Mouse (Mus musculus) heart, embryonic 15.5 days (tissue): ENCODE results near the gene Slit3. TPM values are rescaled to one million over a fixed set of nuclear protein-coding genes. Genes with fewer than 3 reads are reported as not detected.

Source experiments
- ATAC-seq: fragments of 200-750 bp; cut with Nextera tagmentation; replicated peaks from 2 replicates; pipeline ENCODE4 v1.8.0; 2017; ENCODE audit warnings: low read depth, moderate TSS enrichment; ENCODE audit not compliant: insufficient number of reproducible peaks, insufficient read depth, low FRiP score
- H3K27ac ChIP-seq: fragments of 300-500 bp; sonication (generic); 2 replicates; pipeline ENCODE4 v1.5.1; 2015; ENCODE audit warnings: mild to moderate bottlenecking, inconsistent platforms
- H3K27me3 ChIP-seq: fragments of 300-500 bp; sonication (generic); 2 replicates; pipeline ENCODE4 v1.6.1; 2015; ENCODE audit warnings: inconsistent platforms
- H3K36me3 ChIP-seq: fragments of 300-500 bp; sonication (generic); 2 replicates; pipeline ENCODE4 v1.6.1; 2015; ENCODE audit warnings: mild to moderate bottlenecking, inconsistent platforms
- H3K4me1 ChIP-seq: fragments of 300-500 bp; sonication (generic); replicated peaks from 2 replicates; pipeline ENCODE4 v1.6.1; 2015; ENCODE audit warnings: inconsistent platforms
- H3K4me2 ChIP-seq: fragments of 300-500 bp; sonication (generic); 2 replicates; pipeline ENCODE4 v1.6.1; 2015; ENCODE audit warnings: inconsistent platforms, mild to moderate bottlenecking, moderate library complexity
- H3K4me3 ChIP-seq: fragments of 300-500 bp; sonication (generic); 2 replicates; pipeline ENCODE4 v1.5.1; 2015; ENCODE audit warnings: mild to moderate bottlenecking, inconsistent platforms
- H3K9ac ChIP-seq: fragments of 300-500 bp; sonication (generic); 2 replicates; pipeline ENCODE4 v1.6.1; 2015; ENCODE audit warnings: mild to moderate bottlenecking, inconsistent platforms
- H3K9me3 ChIP-seq: fragments of 300-500 bp; sonication (generic); replicated peaks from 2 replicates; pipeline ENCODE4 v1.6.1; 2016; ENCODE audit warnings: inconsistent platforms
- WGBS: fragments of 180-500 bp; shearing (Covaris S2); methylation state at CpG from one replicate; pipeline ENCODE4 v1.1.7; 2015; ENCODE audit warnings: mixed read lengths; 5-methylcytosine and 5-hydroxymethylcytosine counted together
- polyA plus RNA-seq: library from polyadenylated mRNA; unstranded; fragments of >200 nt; fragmentation: Nextera tagmentation; extraction: Ambion mirVana; gene quantifications from 2 replicates; pipeline ENCODE4 v1.2.1, GENCODE M21; 2015

The Slit3 gene
- polyA plus RNA-seq, 1 experiment from 2014 or later = 11.3 TPM

DNA sequence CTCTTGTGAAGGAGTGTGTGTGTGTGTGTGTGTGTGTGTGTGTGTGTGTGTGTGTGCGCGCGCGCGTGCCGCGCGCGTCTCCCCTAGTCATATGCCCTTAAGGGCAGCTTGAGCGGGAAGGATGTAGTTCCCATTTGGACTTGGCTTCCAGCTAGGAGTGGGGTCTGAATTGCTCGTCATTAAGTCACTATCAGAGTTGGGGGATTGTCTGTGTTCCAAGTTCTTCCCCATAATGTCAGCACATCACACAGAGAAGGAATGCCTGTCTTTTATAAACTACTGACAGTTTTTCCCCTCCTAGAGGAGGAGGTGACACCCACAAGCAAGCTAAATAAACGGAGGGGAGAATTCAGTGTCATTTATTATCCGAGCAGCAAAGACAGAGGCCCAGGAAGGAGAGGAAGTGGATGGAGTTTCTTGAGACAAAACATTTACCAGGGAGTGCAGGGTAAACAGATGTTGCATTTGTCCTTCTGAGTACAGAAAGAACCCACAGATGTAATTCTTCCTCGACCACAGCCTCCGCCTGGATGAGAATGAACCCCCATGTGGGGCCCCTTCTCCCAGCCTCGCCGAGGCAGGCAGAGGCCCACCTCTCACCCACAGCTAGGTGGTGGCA, 3.6 kb downstream of the Slit3 start:
- Histone ChIP-seq H3K27me3 (peaks cover 31% of the 10 kb centered on the region), H3K27ac (peak overlapping the region; percentile 43; the same call in 1 of the 2 replicates), H3K4me3 (no peak overlapping the region), H3K4me1 (peaks cover 27% of the 10 kb centered on the region), H3K9me3 (no peaks in the 10 kb centered on the region), H3K9ac (no peak overlapping the region), H3K36me3 (no peaks in the 10 kb centered on the region), H3K4me2 (peak overlapping the region; percentile 94; the same call in 1 of the 2 replicates)
- 50% methylated on average over 17 of the region's 17 CpGs for WGBS
- ATAC-seq = no peak

- Histone ChIP-seq H3K9ac (no peak overlapping the region), H3K4me1 (peaks cover 25% of the 10 kb centered on the region), H3K9me3 (no peaks in the 10 kb centered on the region), H3K27ac (0 out of 2 replicates have a peak overlapping the region, but pooled peaks have one; percentile 43), H3K36me3 (no peaks in the 10 kb centered on the region), H3K27me3 (peaks cover 29% of the 10 kb centered on the region), H3K4me3 (no peak overlapping the region), H3K4me2 (no peak overlapping the region)
- WGBS = 42% methylated on average over 10 of the region's 10 CpGs
- ATAC-seq = no peak
These were observed 4.1 kb downstream of the Slit3 start for GRCm38 (mm10) chr11:35125108-35125490.

GRCm38 (mm10) chr11:35131740-35132139, 10.7 kb downstream of the Slit3 start:
- Histone ChIP-seq H3K4me3 (no peak overlapping the region), H3K36me3 (no peaks in the 10 kb centered on the region), H3K4me1 (no peaks in the 10 kb centered on the region), H3K9me3 (no peaks in the 10 kb centered on the region), H3K9ac (no peak overlapping the region), H3K27me3 (no peaks in the 10 kb centered on the region), H3K27ac (no peak overlapping the region), H3K4me2 (no peak overlapping the region)
- no peak for ATAC-seq
- 73% methylated on average over 5 of the region's 5 CpGs for WGBS

- no peak for ATAC-seq
- no peaks in the 10 kb centered on the region for H3K27me3 ChIP-seq
- WGBS = 83% methylated on average over 9 of the region's 9 CpGs
These were observed 15.6 kb downstream of the Slit3 start for GRCm38 (mm10) chr11:35136625-35137024.

GRCm38 (mm10) chr11:35140092-35140491, 19.1 kb downstream of the Slit3 start:
- no peak for ATAC-seq
- Histone ChIP-seq H3K4me1 (peaks cover 4% of the 10 kb centered on the region), H3K9me3 (no peaks in the 10 kb centered on the region), H3K4me2 (no peak overlapping the region), H3K27ac (no peak overlapping the region), H3K4me3 (no peak overlapping the region), H3K27me3 (no peaks in the 10 kb centered on the region), H3K36me3 (no peaks in the 10 kb centered on the region), H3K9ac (no peak overlapping the region)
- 80% methylated on average over 6 of the region's 6 CpGs for WGBS

More at GRCm38 (mm10) chr11:35136625-35137024, 15.6 kb downstream of the Slit3 start:
- Histone ChIP-seq H3K9ac (no peak overlapping the region), H3K9me3 (no peaks in the 10 kb centered on the region), H3K4me3 (no peak overlapping the region), H3K36me3 (no peaks in the 10 kb centered on the region), H3K4me2 (no peak overlapping the region), H3K4me1 (no peaks in the 10 kb centered on the region), H3K27ac (no peak overlapping the region)

DNA sequence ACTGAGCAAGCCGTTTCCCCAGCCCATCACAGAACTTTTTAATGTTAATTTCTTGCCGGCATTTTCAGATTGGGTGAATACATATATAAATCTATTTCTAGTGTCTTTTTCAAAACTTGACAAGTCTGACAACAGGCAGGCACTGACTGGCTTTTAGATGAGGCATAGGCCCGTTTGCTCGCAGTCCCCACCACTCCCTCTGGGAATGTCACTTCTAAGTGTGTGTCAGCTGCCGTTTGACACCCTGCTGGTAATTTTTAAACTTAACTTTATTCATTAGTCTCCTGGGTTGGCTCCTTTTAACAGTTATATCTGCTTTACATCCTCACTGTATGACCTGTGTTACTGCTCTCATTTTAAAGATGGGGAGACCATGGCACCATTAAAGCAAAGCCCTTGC, 21.2 kb downstream of the Slit3 start:
- H3K9ac ChIP-seq = no peak overlapping the region
- no peak overlapping the region for H3K4me3 ChIP-seq
- H3K9me3 ChIP-seq = no peaks in the 10 kb centered on the region
- peaks cover 4% of the 10 kb centered on the region for H3K4me1 ChIP-seq
- no peaks in the 10 kb centered on the region for H3K27me3 ChIP-seq
- 60% methylated on average over 5 of the region's 5 CpGs for WGBS
- no peak for ATAC-seq
- no peaks in the 10 kb centered on the region for H3K36me3 ChIP-seq
- no peak overlapping the region for H3K27ac ChIP-seq
- H3K4me2 ChIP-seq = no peak overlapping the region

DNA sequence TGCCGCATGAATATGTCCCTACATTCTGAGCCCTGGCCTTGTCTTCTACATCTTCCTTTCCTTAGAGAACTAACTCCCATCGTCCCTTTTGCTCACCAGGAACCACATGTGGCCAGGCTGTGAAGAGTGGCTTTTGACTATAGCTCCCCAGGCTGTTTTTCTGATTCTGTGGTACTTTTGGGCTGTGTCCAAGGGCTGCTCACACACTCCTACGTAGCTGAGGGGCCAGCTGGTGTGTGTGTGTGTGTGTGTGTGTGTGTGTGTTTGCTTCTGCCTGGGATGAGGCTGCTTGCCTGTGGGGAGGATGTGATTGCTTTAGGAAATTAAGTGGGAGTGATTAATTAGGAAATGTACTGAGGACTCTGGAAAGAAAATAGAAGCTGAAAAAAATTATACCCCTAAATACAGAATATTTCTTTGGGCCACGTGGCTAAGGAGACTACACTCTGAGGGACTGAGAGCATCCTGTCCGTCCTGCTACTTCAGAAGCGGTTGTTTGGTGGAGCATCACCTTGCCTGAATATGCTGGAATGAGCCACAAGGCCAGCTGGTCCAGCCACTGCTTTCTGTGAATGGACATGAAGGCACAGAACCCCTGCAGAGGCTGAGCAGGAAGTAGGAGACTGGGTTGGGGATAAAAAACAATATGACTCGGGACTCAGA, 21.8 kb downstream of the Slit3 start:
- ATAC-seq = peak; percentile 69; the same call in 1 of the 2 replicates
- Histone ChIP-seq H3K4me2 (no peak overlapping the region), H3K27ac (no peak overlapping the region), H3K4me3 (no peak overlapping the region), H3K4me1 (peaks cover 4% of the 10 kb centered on the region), H3K9me3 (no peaks in the 10 kb centered on the region), H3K9ac (no peak overlapping the region), H3K27me3 (no peaks in the 10 kb centered on the region), H3K36me3 (no peaks in the 10 kb centered on the region)
- WGBS = 64% methylated on average over 7 of the region's 7 CpGs

- WGBS = 89% methylated on average over 11 of the region's 11 CpGs
- Histone ChIP-seq H3K9ac (no peak overlapping the region), H3K36me3 (no peaks in the 10 kb centered on the region), H3K4me2 (no peak overlapping the region), H3K27me3 (no peaks in the 10 kb centered on the region), H3K9me3 (no peaks in the 10 kb centered on the region), H3K27ac (no peak overlapping the region), H3K4me1 (peaks cover 2% of the 10 kb centered on the region), H3K4me3 (no peak overlapping the region)
- ATAC-seq = no peak
These were observed 26.9 kb downstream of the Slit3 start for GRCm38 (mm10) chr11:35147818-35148445.

DNA sequence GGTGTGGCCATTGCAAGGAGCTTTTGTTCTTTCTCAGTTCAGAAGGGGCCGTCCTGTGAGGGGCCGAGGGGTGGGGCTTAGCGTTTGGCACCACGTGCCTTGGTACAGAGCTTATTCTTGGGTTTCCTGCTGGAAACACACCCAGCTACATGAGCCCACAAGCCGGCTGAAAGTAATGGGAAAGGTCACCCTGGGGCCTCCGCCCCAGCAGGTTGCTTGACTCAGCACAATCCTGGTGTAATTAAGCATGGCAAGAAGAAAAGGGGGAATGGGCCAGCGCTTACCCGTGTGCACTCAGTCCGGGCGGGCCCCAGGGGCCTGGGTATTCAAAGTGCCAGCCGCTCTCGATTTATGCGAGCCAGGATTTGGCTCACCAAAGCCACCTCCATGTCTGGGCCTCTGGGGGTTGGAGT, 30.5 kb downstream of the Slit3 start:
- H3K36me3 ChIP-seq = no peaks in the 10 kb centered on the region
- H3K27ac ChIP-seq = no peak overlapping the region
- H3K9ac ChIP-seq = no peak overlapping the region
- no peak overlapping the region for H3K4me3 ChIP-seq
- ATAC-seq = no peak
- H3K27me3 ChIP-seq = no peaks in the 10 kb centered on the region
- H3K4me1 ChIP-seq = peaks cover 18% of the 10 kb centered on the region
- H3K9me3 ChIP-seq = no peaks in the 10 kb centered on the region
- H3K4me2 ChIP-seq = no peak overlapping the region
- WGBS = 66% methylated on average over 13 of the region's 13 CpGs

DNA sequence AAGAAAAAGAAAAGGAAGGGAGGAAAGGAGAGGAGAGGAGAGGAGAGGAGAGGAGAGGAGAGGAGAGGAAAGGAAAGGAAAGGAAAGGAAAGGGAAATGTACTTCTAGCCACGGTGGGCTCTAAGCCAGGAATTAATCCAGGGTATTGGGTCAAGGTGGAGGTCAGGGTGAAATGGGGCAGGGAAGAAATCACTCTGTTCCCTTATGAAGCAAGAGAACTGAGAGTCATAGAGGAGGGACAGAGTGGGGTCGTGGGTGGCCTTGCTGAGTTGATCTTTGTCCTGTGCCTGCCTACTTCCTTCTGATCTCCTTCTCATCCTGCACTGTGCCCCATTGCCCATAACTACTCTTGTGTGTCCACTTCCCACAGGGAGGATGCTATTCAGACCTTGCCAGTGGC, 31.9 kb downstream of the Slit3 start:
- Histone ChIP-seq H3K36me3 (no peaks in the 10 kb centered on the region), H3K4me2 (no peak overlapping the region), H3K4me3 (no peak overlapping the region), H3K9ac (no peak overlapping the region), H3K27ac (no peak overlapping the region), H3K4me1 (peaks cover 18% of the 10 kb centered on the region), H3K9me3 (no peaks in the 10 kb centered on the region), H3K27me3 (no peaks in the 10 kb centered on the region)
- WGBS = 62% methylated on average over 2 of the region's 2 CpGs
- no peak for ATAC-seq

DNA sequence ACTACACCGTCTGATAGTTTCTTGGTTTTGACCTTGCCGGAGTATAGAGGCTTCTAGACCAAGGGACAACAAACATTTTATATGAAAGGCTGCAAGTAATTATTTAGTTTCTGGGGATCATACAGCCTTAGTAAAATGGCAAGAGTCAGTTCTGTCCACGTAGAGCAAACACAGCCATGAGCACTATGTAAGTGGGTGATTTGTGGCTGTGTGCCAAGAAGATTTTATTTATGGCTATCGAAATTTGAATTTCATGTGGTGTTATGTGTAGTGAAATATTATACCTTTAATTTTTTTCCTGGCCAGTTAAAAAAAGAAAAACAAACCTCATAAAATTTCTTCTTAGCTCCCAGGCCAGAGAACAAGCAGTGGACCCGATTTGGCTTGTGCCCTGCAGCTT, 33.4 kb downstream of the Slit3 start:
- H3K36me3 ChIP-seq = no peaks in the 10 kb centered on the region
- ATAC-seq = no peak
- 68% methylated on average over 5 of the region's 5 CpGs for WGBS
- H3K4me1 ChIP-seq = peaks cover 18% of the 10 kb centered on the region
- no peaks in the 10 kb centered on the region for H3K9me3 ChIP-seq
- no peak overlapping the region for H3K27ac ChIP-seq
- H3K27me3 ChIP-seq = no peaks in the 10 kb centered on the region
- no peak overlapping the region for H3K9ac ChIP-seq
- H3K4me2 ChIP-seq = no peak overlapping the region
- no peak overlapping the region for H3K4me3 ChIP-seq
